Mouse (Mus musculus): ENCODE measurements around the gene Aldh4a1.

Gene Aldh4a1

GRCm38 (mm10) chr4:139669847-139670246 lies 47.2 kb downstream of the Aldh4a1 start:
- DNase-seq (ENCODE audit: inconsistent ontology term), result peak; percentile 58

GRCm38 (mm10) chr4:139675696-139676095 lies 53.0 kb downstream of the Aldh4a1 start:
- DNase-seq (ENCODE audit: inconsistent ontology term), result no peak

DNA sequence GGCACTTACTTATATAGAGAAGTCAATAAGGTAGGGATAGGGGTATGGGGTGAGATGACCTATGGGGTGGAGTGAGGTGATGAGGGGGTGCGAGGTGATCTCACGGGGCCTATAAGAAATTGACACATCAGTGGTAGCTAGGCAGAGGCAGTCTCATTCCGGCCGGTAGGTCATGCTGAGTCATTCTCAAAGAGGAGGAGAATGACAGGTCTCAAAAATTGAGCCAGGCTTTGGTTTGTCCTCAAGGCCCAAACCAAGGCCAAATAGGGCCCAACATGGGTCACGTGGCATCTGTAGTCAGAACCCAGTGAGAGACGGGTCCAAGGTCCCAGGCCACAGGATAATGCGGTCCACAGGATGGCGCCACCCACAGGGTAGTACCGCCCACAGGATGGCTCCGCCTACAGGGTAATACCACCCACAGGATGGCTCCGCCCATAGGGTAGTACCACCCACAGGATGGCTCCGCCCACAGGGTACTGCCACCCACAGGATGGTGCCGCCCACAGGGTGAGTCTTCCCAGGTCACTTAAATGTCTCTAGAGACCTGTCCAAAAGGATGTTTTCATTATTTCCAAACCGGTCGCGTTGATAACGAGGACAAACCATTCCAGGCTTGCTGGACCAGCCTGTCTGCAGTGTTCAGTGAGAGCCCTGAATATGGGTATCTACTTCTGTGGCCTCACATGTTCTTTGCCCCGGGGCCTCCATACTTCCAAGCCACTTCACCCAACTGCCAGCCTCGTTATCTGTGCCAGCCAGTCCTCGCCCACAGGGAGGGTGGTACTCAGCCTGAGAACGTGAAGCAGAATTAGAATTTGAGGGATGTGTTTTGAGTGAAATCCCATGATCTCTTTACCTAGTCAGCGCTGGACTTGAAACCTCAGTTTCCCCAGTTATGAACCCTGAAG lies 61.3 kb downstream of the Aldh4a1 start:
- no peak for DNase-seq (ENCODE audit: inconsistent ontology term)

DNA sequence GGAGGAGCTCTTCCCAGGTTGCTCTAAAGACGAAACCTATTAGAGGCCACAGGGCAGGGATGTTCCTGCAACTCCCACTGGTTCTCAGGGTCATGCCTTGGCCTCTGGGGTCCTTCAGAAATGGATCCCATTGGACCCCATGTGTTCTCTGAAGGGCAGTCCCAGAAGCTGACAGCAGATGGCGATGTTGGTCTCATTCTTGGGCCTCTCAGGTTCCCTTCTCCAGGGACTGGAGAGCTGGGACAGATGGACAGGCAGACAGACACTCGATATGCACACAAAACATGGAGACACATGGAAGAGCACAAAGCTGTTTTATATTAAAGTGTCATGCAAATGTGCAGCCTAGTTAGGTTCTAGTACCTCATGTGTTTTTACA lies 62.0 kb downstream of the Aldh4a1 start:
- peak; percentile 43 for DNase-seq (ENCODE audit: inconsistent ontology term)

- peak; percentile 87 for DNase-seq (ENCODE audit: inconsistent ontology term)
These were observed 65.4 kb downstream of the Aldh4a1 start for GRCm38 (mm10) chr4:139688058-139688457.

DNA sequence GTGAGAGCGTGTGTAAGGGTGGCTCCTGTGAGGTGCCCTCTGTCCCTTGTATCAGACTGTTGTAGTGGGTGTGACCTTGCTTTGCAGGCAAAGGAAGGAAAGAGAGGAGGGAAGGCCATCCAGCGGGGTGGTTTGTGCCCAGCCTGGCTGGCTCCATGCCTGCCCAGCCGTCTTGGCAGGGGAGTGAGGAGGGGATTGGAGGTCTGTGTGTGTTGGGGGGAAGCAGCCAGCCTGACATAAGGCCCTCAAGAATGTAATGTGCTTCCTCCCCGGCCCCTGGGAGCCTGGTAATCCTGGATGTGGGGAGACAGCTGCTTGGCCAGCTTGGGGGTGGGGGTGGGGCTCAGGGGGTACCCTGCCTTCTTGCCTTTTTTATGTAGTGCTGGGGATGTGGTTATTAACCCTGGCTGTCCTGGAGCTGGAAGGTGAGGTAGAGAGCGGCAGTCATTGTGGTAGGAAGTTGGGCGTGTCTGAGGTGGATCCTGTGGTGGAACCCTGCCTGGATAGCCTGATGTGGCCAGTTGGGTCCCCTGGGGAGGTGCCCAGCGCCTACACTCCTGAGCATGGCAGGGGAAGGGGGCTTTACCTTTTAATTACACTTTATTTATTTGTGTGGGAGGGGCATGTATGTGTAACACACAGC lies 67.1 kb downstream of the Aldh4a1 start:
- DNase-seq (ENCODE audit: inconsistent ontology term), result peak; percentile 27

DNA sequence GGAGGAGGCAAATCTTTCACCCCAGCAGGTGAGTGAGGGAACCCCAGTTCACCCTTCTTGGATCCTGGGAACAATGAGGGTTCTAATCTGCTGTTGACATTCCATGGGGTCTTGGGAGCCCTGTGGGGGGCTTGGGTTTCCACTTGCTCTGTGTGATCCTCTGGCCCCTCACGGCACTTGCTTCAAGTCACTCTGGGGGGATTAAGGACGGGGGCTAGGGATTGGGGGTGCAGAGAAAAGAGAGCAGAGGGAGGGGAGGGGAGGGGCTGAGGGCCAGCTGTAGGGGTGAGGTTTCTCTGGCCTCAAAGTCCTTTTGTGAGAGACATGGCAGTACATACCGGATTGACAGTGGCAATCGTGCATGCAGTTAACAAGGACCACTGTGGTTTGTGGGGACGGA lies 70.6 kb downstream of the Aldh4a1 start:
- DNase-seq (ENCODE audit: inconsistent ontology term), result no peak

- DNase-seq (ENCODE audit: inconsistent ontology term), result no peak
These were observed 75.1 kb downstream of the Aldh4a1 start for GRCm38 (mm10) chr4:139697755-139698154.

DNA sequence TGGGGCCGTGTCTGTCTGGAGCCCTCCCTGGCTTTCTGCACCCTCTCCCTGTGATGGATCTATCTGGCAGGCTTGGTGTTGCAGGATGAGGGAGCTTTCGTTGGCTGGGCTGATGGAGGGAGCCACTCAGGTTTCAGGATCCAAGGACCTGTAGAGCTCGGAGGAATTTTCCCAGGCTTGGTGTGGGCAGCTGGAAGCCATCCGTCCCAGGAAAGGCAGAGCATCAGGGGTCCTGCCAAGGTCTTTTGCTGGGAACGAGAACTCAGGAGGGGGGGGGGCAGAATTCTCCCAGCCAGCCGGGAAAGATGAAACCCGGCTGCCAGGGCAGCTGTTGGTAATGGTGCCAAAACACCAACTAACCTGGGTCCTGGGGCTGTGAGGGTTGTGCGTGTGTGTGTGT lies 75.9 kb downstream of the Aldh4a1 start:
- DNase-seq (ENCODE audit: inconsistent ontology term), result no peak

All from Muller cell, postnatal 12 days (primary cell).